Mouse (Mus musculus): ENCODE measurements around the gene Eif2b3.

The Eif2b3 gene

GRCm38 (mm10) chr4:117005611-117006400 lies 13.4 kb upstream of the Eif2b3 start:
- no peaks in the 10 kb centered on the region for H3K9me3 ChIP-seq (ENCODE audit: low read length)
- TF ChIP-seq NANOG (IDR thresholded peaks at IDR 0.05; ENCODE audit: borderline replicate concordance, low read length) (no peak), CTCF (conservative IDR thresholded peaks at IDR 0.05; ENCODE audit: low read length) (0 out of 2 replicates have a peak, but pooled peaks have one; percentile 13)
- 0 out of 2 replicates have a peak, but pooled peaks cover 2% of the 10 kb centered on the region for H3K27me3 ChIP-seq (ENCODE audit: insufficient read depth, low read length)
- H3K4me1 ChIP-seq (replicated peaks; ENCODE audit: low read depth, low read length), result peaks cover 51% of the 10 kb centered on the region
- peaks cover 37% of the 10 kb centered on the region for H3K36me3 ChIP-seq (ENCODE audit: insufficient read depth, low read length)
- no peak overlapping the region for H3K4me3 ChIP-seq (replicated peaks; ENCODE audit: low read length)

- H3K9me3 ChIP-seq (ENCODE audit: low read length), result no peaks in the 10 kb centered on the region
- peaks cover 47% of the 10 kb centered on the region for H3K4me1 ChIP-seq (replicated peaks; ENCODE audit: low read depth, low read length)
- no peak overlapping the region for H3K4me3 ChIP-seq (replicated peaks; ENCODE audit: low read length)
- H3K36me3 ChIP-seq (ENCODE audit: insufficient read depth, low read length), result peaks cover 25% of the 10 kb centered on the region
- H3K27me3 ChIP-seq (ENCODE audit: insufficient read depth, low read length), result 0 out of 2 replicates have a peak, but pooled peaks cover 2% of the 10 kb centered on the region
- TF ChIP-seq POU5F1 (IDR thresholded peaks at IDR 0.05; ENCODE audit: borderline replicate concordance, low read length) (no peak), CTCF (conservative IDR thresholded peaks at IDR 0.05; ENCODE audit: low read length) (no peak), NANOG (IDR thresholded peaks at IDR 0.05; ENCODE audit: borderline replicate concordance, low read length) (no peak)
These were observed 12.1 kb upstream of the Eif2b3 start for GRCm38 (mm10) chr4:117007058-117007457.

GRCm38 (mm10) chr4:117010231-117010630 lies 9.0 kb upstream of the Eif2b3 start:
- H3K4me1 ChIP-seq (replicated peaks; ENCODE audit: low read depth, low read length), result peaks cover 41% of the 10 kb centered on the region
- H3K27me3 ChIP-seq (ENCODE audit: insufficient read depth, low read length), result no peaks in the 10 kb centered on the region
- no peaks in the 10 kb centered on the region for H3K9me3 ChIP-seq (ENCODE audit: low read length)
- no peak for TF ChIP-seq CTCF (conservative IDR thresholded peaks at IDR 0.05; ENCODE audit: low read length)
- TF ChIP-seq NANOG (IDR thresholded peaks at IDR 0.05; ENCODE audit: borderline replicate concordance, low read length), result no peak
- TF ChIP-seq POU5F1 (IDR thresholded peaks at IDR 0.05; ENCODE audit: borderline replicate concordance, low read length), result no peak
- no peaks in the 10 kb centered on the region for H3K36me3 ChIP-seq (ENCODE audit: insufficient read depth, low read length)
- no peak overlapping the region for H3K4me3 ChIP-seq (replicated peaks; ENCODE audit: low read length)

DNA sequence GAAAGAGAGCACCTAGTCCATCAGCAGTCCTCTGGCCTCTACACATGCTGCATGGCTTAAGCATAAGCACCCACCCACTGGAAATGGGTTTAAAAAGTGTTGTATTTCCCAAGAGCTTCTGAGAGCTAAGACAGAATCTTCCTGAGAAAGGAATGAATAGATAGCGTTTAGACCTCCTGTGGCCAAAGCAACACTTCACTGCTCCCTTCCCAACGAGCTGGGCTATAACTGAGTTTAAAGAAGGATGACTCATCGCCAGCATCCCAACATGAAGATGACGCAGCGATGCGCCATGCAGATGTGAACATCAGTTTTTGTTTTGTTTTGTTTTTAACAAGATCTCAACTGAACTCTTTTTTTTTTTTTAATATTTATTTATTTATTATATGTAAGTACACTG lies 5.6 kb upstream of the Eif2b3 start:
- TF ChIP-seq CTCF (conservative IDR thresholded peaks at IDR 0.05; ENCODE audit: low read length) (no peak), NANOG (IDR thresholded peaks at IDR 0.05; ENCODE audit: borderline replicate concordance, low read length) (no peak), POU5F1 (IDR thresholded peaks at IDR 0.05; ENCODE audit: borderline replicate concordance, low read length) (no peak)
- H3K9me3 ChIP-seq (ENCODE audit: low read length), result no peaks in the 10 kb centered on the region
- no peaks in the 10 kb centered on the region for H3K36me3 ChIP-seq (ENCODE audit: insufficient read depth, low read length)
- peaks cover 13% of the 10 kb centered on the region for H3K4me1 ChIP-seq (replicated peaks; ENCODE audit: low read depth, low read length)
- H3K27me3 ChIP-seq (ENCODE audit: insufficient read depth, low read length), result no peaks in the 10 kb centered on the region
- no peak overlapping the region for H3K4me3 ChIP-seq (replicated peaks; ENCODE audit: low read length)

GRCm38 (mm10) chr4:117014901-117015415 lies 4.2 kb upstream of the Eif2b3 start:
- TF ChIP-seq CTCF (conservative IDR thresholded peaks at IDR 0.05; ENCODE audit: low read length), result no peak
- no peak for TF ChIP-seq NANOG (IDR thresholded peaks at IDR 0.05; ENCODE audit: borderline replicate concordance, low read length)
- TF ChIP-seq POU5F1 (IDR thresholded peaks at IDR 0.05; ENCODE audit: borderline replicate concordance, low read length), result no peak
- no peak overlapping the region for H3K4me3 ChIP-seq (replicated peaks; ENCODE audit: low read length)
- H3K27me3 ChIP-seq (ENCODE audit: insufficient read depth, low read length), result no peaks in the 10 kb centered on the region
- H3K4me1 ChIP-seq (replicated peaks; ENCODE audit: low read depth, low read length), result peaks cover 17% of the 10 kb centered on the region
- H3K9me3 ChIP-seq (ENCODE audit: low read length), result no peaks in the 10 kb centered on the region
- H3K36me3 ChIP-seq (ENCODE audit: insufficient read depth, low read length), result no peaks in the 10 kb centered on the region

DNA sequence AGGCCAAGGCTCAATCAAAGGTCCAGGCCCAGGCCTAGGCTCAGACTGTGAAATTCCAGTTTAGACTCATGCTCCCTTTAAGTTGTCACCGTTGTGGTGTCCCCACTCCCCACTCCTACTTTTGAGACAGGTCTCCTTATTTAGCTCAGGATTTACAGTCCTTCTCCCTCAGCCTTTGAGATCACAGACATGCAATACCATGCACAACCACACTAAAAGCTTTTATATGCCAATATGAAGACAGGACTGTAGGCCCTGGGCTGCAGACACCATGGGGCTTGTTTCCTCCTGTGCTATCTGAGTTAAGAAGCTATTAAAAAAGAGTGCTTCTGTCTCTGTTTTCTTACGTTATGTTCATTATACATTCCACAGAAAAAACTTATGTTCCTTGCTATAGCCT lies 1.5 kb upstream of the Eif2b3 start:
- H3K36me3 ChIP-seq (ENCODE audit: insufficient read depth, low read length), result peaks cover 21% of the 10 kb centered on the region
- H3K9me3 ChIP-seq (ENCODE audit: low read length), result no peaks in the 10 kb centered on the region
- no peaks in the 10 kb centered on the region for H3K27me3 ChIP-seq (ENCODE audit: insufficient read depth, low read length)
- peaks cover 43% of the 10 kb centered on the region for H3K4me1 ChIP-seq (replicated peaks; ENCODE audit: low read depth, low read length)
- TF ChIP-seq NANOG (IDR thresholded peaks at IDR 0.05; ENCODE audit: borderline replicate concordance, low read length), result no peak
- TF ChIP-seq CTCF (conservative IDR thresholded peaks at IDR 0.05; ENCODE audit: low read length), result no peak
- no peak for TF ChIP-seq POU5F1 (IDR thresholded peaks at IDR 0.05; ENCODE audit: borderline replicate concordance, low read length)
- H3K4me3 ChIP-seq (replicated peaks; ENCODE audit: low read length), result no peak overlapping the region

- H3K9me3 ChIP-seq (ENCODE audit: low read length), result no peaks in the 10 kb centered on the region
- peaks cover 40% of the 10 kb centered on the region for H3K4me1 ChIP-seq (replicated peaks; ENCODE audit: low read depth, low read length)
- H3K27me3 ChIP-seq (ENCODE audit: insufficient read depth, low read length), result no peaks in the 10 kb centered on the region
- 0 out of 2 replicates have a peak overlapping the region, but pooled peaks have one; percentile 98 for H3K4me3 ChIP-seq (replicated peaks; ENCODE audit: low read length)
- TF ChIP-seq NANOG (IDR thresholded peaks at IDR 0.05; ENCODE audit: borderline replicate concordance, low read length) (no peak), CTCF (conservative IDR thresholded peaks at IDR 0.05; ENCODE audit: low read length) (no peak), POU5F1 (IDR thresholded peaks at IDR 0.05; ENCODE audit: borderline replicate concordance, low read length) (no peak)
- H3K36me3 ChIP-seq (ENCODE audit: insufficient read depth, low read length), result peaks cover 27% of the 10 kb centered on the region
These were observed 875 bp upstream of the Eif2b3 start for GRCm38 (mm10) chr4:117018327-117018726.

DNA sequence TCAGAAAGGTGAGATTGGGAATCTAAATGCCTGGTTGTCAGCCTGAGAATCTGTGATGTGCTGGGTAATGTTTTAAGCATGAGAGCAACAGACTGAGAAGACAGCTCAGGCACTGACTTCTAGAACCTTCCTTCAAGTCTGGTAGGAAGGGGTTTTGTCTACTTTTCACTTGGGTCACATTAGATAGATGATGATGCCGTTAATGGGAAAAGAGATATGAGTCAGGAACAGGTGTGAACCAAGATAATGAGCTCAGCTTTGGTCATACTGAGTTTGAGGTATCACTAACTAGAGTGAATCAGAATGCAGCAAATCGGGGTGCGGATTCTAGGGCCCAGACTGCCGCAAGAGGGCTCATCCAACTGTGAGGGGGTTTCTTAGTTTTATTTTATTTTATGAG lies 4.3 kb downstream of the Eif2b3 start:
- no peak overlapping the region for H3K4me3 ChIP-seq (replicated peaks; ENCODE audit: low read length)
- no peaks in the 10 kb centered on the region for H3K27me3 ChIP-seq (ENCODE audit: insufficient read depth, low read length)
- H3K36me3 ChIP-seq (ENCODE audit: insufficient read depth, low read length), result peaks cover 73% of the 10 kb centered on the region
- H3K9me3 ChIP-seq (ENCODE audit: low read length), result no peaks in the 10 kb centered on the region
- H3K4me1 ChIP-seq (replicated peaks; ENCODE audit: low read depth, low read length), result peaks cover 33% of the 10 kb centered on the region
- no peak for TF ChIP-seq CTCF (conservative IDR thresholded peaks at IDR 0.05; ENCODE audit: low read length)
- no peak for TF ChIP-seq NANOG (IDR thresholded peaks at IDR 0.05; ENCODE audit: borderline replicate concordance, low read length)
- TF ChIP-seq POU5F1 (IDR thresholded peaks at IDR 0.05; ENCODE audit: borderline replicate concordance, low read length), result no peak
